Mouse (Mus musculus): ENCODE results near the gene Scaf11.

DNA sequence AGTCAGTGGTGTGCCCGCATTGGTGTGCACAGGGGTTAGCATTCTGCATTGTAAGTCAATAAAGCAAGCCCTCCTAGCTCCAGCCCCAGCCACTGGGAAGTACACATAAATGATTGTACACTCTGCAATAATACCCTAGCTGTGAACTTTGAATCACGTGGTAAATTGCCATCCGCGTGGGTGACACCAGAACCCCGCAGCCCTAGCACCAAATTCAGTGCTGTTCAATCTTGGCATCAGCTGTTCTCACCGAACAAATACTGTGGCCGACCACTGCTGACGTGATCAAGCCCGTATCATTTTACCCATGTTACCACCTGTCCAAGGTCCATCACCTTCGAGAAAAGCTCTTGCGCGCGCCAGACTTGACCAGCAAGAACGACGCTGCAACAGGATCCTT, 3.2 kb upstream of the Scaf11 start:
- no peak for TF ChIP-seq CTCF (IDR thresholded peaks at IDR 0.05)
- TF ChIP-seq POLR2A (IDR thresholded peaks at IDR 0.05; ENCODE audit: insufficient read depth, low read depth, low read length) = no peak
- no peak for TF ChIP-seq EP300 (IDR thresholded peaks at IDR 0.05; ENCODE audit: insufficient read depth, low read depth, low read length)

All from heart, adult 2 months (tissue).